Mouse (Mus musculus): ENCODE results near the gene Prkch. TPM values are rescaled to one million over a fixed set of nuclear protein-coding genes. Genes with fewer than 3 reads are reported as not detected.

The Prkch gene
- total RNA-seq, 2 experiments from 2014 or later, result 2.9 to 4.0 TPM

DNA sequence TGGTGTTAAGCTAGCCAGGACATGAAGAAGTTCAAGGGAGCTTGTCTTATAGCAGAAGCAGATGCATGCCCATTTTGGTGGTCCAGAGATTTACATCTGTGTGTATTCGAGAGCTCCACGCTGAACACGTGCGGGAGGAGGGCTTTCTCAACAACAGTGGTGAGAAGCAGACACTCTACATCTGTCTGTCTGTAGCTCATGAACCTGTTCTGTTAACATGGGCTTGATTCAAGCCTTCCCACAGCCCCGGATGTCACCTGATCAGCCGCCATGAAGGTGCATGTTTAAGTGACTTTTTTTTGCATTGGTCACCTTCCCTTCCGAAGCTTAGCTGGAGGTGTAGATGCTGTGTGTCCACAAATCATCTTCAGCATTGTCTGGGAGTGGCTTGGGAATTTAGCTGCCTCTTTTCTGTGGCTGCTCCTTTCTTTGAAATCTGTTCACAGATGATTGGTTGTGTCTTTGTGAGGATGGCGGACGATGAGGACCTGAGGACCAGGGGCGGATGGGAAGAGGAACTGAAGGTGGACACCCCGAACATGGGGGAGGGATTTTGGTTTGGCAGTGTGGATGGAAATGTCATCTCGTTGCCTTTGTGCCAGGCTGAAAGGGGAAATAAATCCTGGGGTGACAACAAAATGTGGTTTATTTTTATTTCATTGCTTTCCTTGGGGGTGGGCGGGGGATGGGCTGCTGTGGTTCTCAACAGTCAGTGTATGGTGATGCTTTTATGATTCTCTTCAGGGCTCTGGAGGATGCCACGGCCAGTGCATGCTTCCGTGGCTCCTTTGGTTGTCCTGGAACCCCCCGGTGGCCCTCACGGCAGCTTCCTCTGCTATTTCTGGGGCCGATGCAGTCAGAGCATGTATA, 25.3 kb downstream of the Prkch start:
- DNase-seq (ENCODE audit: extremely low spot score in 1 of 2, low spot score in 1 of 2), result no peak

DNA sequence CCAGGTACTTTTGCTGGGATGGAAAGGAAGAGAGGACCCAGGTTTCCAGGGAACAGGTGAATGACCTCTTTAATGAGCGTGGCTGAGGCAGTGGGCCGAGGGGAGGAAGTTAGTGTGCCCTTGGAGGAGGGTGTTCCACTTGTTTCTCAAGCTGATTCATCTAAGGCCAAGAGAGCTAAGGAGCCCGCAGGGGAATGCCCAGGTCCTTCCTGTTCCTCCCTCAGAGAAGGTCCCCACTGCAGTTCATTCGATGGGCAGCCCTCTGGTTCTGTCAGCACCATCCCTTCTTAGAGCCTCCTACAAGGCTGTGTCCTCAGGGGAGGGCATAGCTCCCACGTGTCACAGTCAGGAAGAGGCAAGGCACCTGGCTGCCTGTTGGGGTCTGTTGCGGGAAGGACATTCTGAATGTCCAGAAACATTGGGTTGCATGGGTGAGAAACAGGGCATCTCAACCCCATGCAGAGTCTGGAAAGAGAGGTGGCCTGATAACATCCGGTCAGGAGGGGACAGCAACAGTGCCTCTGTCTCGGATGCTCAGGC, 26.3 kb downstream of the Prkch start:
- no peak for DNase-seq (ENCODE audit: extremely low spot score in 1 of 2, low spot score in 1 of 2)

DNA sequence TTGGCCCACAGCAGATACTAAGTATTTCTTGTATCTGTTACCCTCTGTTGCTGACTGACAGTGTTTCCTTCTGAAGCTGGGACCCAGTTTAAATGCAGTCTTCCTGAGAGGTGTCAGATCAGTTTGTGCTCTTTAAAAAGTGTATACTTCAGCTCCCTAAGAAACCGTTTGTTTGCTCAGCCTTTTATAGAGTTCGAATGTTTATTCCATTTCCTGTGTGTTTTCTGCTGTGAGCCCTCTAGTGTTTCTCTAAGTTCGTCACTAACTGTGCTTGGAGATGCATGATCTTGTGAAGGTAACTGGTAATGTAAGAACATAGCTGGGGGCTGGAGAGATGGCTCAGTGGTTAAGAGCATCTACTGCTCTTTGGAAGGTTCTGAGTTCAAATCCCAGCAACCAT, 27.1 kb downstream of the Prkch start:
- DNase-seq (ENCODE audit: extremely low spot score in 1 of 2, low spot score in 1 of 2), result no peak

DNA sequence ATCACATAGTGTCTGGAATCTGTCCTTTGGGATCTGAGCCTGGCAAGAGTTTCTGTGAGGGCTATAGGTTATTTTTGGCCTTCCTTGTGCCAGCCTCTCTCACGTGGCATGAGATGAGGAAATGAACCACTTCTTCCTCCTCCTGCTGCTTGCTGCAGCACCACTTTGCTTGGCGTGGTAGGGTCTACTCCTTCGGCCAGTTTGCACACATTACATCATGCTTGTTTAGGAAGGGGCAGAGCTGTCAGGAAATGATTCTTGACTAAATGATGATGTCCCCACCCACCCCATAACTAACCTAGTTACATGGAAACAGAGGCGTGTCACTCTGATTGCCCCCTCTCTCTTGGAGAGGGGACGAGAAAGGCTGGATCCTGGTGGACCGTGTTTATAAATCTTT, 28.6 kb downstream of the Prkch start:
- DNase-seq (ENCODE audit: extremely low spot score in 1 of 2, low spot score in 1 of 2), result no peak

DNA sequence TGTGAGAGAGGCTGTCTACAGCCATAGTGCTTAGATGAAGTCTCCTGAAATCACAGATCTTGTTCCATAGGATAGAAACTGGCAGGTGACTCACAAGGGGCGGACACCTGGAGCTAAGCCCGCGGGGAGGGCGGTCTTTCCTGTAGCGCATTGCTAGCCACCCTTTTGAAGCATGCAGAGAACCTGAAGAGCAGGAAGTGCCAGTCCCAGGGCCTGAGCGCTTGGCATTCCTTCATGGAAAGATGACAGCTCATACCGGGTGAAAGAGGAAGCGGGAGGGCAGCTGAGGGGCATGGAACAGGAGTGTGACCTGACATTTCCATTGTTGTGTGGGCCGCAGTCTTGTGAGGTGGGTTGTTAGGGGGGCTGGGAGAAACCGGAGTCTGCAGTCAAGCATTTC, 33.1 kb downstream of the Prkch start:
- DNase-seq (ENCODE audit: extremely low spot score in 1 of 2, low spot score in 1 of 2), result no peak

DNA sequence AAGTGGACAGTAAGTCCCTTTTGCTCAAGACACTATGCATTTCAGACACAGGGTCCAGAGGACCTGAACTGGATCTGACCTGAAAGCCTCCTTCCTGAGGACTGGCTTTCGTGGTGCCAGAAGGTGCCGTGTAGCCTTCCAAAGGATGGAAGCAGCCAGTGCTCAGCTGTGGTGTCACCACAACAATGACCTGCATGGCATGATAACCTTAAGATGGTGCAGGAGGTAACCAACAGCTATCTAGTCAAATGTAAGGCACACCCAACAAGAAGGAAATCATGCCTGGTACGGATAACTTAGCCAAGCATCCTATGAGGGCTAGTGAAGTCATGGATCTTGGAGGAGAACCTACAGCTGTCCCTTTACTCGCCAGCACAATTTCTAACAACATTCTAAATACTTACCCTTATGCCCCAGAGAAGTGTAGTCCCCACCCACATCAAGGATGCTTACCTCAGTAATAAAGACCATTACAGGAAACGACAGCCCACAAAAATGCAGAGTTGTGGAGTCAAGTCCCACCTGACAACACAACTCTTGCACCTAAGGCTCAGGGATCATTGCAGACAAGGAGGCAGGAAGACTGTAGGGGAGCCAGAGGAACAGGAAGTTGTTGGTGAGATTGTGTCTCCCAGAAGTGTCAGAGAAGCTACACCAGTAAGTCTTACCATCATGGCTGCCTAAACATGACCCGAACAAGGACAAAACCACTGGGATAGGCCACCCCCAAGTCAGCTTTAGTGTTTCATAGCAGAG, 40.9 kb downstream of the Prkch start:
- no peak for DNase-seq (ENCODE audit: extremely low spot score in 1 of 2, low spot score in 1 of 2)

DNA sequence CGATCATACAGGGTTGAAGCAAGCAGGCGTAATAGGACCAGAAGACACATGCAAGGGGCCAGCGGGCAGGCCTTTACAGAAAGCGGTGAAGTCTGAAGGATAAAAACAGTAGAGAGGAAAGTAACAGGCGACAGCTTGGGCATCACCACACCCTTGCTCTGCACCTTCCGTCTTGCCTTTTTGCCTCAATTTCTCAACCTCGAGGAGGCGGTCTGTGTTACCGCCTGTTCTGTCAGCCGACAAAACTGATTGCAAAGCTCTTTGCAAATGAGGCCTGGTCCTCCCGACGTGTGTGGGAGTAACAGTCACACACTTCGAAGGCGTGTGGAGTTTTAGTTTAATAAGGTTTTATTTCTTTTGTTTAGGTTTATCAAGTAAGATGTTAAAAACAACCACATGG, 43.3 kb downstream of the Prkch start:
- no peak for DNase-seq (ENCODE audit: extremely low spot score in 1 of 2, low spot score in 1 of 2)

DNA sequence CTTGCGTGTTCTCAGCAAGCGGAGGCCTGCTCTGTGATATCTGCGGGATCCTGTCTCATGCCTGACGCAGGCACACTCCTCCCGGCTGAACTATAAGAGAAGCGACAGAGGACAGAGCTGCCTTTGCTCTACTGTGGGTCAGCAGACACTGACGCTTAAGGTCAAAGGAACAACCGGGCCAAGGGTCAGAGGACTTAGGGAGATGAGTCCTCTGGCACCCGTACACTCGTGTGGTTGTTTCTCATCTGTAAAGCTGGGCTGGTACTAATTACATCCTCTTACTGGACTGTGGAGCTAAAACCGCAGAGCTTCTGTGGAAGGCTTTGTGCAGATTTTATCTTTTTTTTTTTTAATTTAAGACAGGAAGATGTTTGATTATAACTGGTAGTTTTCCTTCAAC, 46.0 kb downstream of the Prkch start:
- DNase-seq (ENCODE audit: extremely low spot score in 1 of 2, low spot score in 1 of 2), result no peak

DNA sequence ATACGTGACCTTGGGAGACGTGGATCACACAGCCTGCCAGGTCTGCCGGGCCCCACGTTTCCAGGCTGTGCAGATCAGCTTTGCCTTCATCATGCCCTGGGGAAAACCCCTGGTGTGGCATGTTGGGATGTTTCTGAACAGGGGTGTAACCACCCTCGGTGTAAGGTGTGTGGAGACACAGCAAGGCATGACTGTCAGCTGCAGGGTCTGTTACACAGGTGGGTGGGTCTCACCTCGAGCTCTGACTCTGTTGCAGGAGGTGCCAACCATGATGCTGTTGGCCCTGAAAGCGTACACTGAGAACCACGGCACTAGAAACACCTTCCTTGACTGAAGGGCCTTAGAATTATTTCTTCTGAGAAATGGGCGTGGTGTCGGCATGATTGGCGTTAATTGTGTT, 46.6 kb downstream of the Prkch start:
- DNase-seq (ENCODE audit: extremely low spot score in 1 of 2, low spot score in 1 of 2), result no peak

DNA sequence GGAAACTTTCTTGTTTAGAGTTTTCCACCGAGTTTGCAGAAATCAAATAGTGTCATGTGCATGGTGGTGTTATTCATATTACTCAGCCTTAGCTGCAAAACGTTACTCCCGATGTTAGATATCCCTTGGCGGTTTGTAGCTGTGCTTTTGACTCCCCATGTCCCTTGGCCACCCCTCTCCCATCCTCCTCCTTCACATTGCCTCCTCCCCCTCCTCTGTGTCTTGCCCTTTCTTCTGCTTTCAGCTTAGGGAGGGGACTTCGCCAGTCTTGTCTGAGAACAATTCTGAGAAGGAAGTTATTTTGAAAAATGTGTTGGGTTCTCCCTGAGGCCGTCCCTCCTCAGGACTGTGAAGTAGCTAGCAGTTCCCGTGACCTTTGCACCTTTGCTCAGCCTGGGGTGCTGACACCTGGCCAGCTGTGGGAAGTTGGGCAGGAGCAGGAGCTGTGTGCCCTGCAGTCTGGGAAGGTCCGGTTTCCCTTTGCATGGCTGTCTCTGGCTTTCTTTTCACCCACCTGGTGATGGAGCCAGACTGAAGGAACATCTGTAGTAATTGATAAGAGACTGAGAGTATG, 48.2 kb downstream of the Prkch start:
- DNase-seq (ENCODE audit: extremely low spot score in 1 of 2, low spot score in 1 of 2), result no peak

DNA sequence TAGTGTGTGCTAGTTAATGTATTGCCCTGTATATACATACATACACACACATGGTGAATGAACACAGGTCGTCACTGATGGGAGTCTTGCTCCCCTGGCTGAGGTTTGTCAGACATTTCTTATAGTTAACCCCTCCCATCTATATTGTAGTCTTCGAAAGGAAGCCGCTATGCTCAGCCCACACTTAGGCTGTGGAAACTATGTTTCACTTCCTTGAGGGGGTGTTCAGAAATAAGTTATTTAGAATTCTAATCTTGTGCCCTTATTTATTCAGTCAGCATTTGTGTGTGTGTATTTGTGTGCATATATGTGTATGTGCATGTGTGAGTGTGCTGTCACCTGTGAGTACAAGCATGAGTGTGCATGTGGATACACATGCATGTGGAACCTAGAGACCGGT, 49.1 kb downstream of the Prkch start:
- DNase-seq (ENCODE audit: extremely low spot score in 1 of 2, low spot score in 1 of 2), result no peak

DNA sequence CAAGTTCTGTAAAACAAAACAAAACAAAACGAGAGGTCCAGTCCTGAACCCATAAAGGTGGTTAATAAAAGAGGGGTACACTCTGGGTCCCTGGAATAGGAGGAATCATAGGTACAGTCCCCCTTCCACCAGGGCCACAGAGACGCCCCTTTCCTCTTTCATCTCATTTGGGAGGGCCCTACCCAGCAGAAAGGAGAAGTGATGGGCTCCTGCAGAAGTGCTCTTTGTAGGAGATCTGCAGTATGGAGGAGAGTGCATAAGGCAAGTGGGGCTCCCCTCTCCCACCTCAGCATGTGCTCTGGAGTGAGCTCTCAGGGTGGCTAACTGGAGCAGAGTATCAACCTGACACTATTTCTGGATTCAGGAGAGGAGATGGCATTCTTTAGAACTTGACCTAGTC, 55.0 kb downstream of the Prkch start:
- DNase-seq (ENCODE audit: extremely low spot score in 1 of 2, low spot score in 1 of 2), result no peak

DNA sequence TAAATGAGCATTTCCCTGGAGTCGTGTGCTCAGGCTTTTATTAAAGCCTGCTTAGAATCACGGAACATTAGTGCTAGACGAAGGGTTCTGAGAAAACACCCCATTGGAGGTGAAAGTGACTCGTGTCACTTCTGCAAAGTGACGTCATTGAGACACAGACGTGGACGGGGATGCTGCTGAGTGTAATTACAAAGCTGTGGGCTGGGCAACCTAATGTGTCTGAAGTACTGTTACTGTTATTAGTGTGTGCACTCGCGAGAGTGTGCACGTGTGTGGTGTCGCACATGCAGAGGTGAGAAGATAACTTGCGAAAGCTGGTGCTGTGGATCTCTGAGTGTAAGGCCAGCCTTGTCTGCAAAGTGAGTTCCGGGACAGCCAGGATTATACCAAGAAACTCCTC, 56.6 kb downstream of the Prkch start:
- no peak for DNase-seq (ENCODE audit: extremely low spot score in 1 of 2, low spot score in 1 of 2)

DNA sequence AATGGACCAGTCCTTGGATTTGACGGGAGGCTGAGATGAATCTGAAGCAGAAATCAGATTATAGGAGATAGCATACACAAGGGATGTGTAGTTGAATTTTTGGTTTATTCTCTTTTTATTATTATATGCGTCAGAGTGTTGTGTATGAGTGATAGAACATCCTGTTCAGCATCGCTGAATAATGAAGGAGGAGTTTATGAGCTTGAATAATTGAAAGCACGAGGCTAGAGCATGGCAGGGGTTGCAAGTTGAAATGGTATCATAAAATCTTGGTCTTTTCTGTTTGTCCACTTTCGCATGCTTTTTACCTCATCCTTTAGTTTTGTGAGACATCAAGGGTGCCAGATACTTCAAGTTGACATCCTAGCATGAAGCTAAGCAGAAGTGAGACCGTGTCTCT, 60.6 kb downstream of the Prkch start:
- DNase-seq (ENCODE audit: extremely low spot score in 1 of 2, low spot score in 1 of 2), result no peak

DNA sequence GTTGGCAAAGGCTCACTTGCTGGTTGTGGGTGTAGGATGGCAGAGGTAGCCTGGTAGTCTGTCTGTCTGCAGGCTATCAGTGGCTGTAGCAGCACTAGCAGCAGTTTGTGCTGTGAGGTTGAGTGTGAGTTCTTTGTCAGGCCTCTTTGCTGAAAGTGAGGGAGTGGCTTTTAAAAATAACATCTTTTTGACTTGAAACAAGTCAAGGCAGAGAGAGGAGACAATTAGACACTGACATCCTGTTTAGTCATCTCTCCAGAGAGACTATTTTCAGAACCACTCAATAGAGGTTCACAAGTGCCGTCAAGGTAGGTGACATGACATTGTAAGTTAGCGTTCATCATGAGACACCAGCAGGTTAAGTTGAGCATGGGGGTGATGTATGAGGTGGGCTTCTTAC, 63.1 kb downstream of the Prkch start:
- no peak for DNase-seq (ENCODE audit: extremely low spot score in 1 of 2, low spot score in 1 of 2)

DNA sequence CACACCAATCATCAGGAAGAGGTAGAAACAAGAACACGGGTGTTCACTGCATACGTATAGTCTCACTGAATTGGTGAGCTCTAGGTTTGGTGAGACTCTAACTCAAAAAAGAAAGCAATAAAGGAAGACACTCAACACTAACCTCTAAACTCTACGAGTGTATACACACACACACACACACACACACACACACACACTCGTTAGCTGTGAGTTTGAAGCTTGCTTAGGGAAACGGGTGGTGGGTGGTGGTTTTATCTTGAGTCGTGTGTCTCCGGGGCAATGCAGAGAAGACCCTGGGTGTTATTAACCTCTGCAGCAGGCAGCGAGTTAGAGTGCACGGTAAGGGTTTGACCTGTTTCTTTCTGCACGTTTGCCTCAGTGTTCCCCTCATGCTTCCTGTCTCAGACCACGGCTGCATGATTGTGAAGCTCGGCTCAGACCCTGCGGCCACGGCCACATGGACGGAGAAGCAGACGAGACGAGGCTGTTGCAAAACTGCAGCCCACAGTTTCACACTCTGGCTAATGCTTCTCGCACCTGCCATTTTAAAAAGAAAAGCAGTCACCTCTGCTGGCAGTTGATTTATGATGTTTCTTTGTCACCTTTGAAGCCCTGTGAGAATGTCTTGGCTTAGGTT, 72.1 kb downstream of the Prkch start:
- DNase-seq (ENCODE audit: extremely low spot score in 1 of 2, low spot score in 1 of 2), result no peak

DNA sequence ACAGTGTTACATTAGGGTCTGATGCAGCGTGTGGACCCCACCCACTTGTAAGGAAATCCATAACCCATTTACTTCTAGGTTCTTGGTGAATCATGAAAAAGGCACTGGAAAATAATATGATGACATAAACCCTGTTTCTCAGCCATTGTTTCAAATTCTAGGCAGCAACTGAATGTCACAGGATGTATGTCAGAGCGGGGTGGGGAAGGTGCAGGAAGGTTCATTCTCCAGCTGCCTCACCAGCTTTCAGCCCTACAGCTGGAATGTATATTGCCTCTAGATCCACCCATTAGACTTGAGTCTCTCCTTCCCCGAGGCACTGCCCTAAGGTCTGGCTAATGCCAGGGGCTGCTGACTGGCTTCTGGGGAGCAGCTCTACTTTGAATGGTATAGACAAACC, 78.8 kb downstream of the Prkch start:
- no peak for DNase-seq (ENCODE audit: extremely low spot score in 1 of 2, low spot score in 1 of 2)

DNA sequence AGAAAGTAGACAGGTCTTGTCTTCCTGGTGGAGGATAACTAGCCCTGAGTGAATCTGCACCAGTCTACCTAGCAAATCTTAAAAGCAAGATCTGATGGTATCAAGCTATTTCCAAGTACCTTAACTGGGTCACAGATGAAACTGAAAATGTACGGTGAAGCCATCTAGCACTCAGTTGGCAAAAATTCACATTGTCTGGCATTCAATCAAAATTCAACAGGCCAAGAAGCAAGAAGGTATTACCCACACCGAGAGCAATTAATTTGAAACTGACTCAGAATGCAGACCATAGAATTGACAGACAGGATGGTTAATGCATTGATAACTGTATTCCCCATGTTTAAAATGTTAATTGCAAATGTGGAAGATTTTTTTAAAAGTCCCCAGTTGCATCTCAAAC, 82.1 kb downstream of the Prkch start:
- no peak for DNase-seq (ENCODE audit: extremely low spot score in 1 of 2, low spot score in 1 of 2)

DNA sequence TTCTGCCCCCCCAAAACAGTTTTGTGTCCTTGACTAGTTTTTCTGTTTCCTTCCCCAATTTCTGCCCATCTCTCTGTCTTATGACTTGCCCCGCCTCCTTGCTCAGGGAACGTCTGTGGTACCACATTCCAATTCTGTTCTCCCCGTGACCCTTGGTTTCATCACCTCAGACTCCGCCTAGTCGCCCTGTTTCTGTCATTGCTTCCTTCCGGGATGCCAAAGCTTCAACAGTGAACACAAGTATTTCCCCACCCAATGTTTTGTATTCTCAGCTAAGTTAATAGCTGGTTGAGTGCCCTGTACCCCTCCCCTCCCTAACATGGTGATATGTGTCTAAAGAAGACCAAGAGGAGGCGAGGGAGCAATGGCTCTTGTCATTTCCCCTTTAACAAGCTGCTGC, 83.0 kb downstream of the Prkch start:
- DNase-seq (ENCODE audit: extremely low spot score in 1 of 2, low spot score in 1 of 2), result no peak

DNA sequence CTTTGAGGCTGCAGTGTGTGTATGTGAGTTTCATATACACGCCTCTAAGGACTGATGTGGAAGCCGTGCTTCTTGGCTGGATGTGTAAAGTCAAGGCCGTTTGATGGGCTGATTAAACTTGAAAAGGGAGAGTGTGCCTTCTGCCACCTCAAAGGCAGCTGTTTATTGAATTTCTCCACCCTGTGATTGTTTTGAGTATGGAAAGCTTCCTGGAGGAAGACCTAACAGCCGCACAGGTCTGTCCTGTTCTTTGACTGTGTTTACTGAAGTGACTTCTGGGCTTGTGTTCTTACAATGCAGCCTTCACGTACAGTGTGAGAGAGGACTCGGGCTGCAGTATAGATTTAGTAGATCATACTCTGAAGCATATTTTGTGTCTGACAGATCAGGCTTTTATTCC, 86.1 kb downstream of the Prkch start:
- DNase-seq (ENCODE audit: extremely low spot score in 1 of 2, low spot score in 1 of 2), result no peak

DNA sequence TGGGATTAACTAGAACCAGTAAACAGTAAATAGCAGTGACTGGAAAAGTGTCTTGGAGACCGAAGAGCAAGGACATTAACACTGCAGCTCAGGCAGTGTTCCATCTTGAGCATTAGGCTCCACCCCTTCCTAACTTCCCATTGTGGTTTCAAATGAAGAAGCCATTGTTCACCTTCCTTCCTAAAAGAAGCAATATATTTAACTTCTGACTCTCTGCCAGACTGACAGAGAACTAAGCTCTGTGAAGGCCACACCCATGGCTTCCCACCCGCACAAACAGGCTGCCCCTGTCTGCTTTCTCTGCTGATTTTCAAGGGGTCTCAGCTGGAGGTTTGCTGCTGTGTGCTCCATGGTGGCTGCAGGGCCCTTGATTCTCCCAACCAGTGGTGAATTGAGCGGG, 86.9 kb downstream of the Prkch start:
- no peak for DNase-seq (ENCODE audit: extremely low spot score in 1 of 2, low spot score in 1 of 2)
